Mouse (Mus musculus): Measurements from ENCODE around the gene Atp11b.

The Atp11b gene

GRCm38 (mm10) chr3:35779748-35780147 lies 25.8 kb downstream of the Atp11b start:
- no peak for DNase-seq (ENCODE audit: low spot score)

- DNase-seq (ENCODE audit: low spot score) = no peak
Observed at GRCm38 (mm10) chr3:35802040-35802439, 48.1 kb downstream of the Atp11b start.

- no peak for DNase-seq (ENCODE audit: low spot score)
Observed at GRCm38 (mm10) chr3:35819887-35820286, 66.0 kb downstream of the Atp11b start.

- no peak for DNase-seq (ENCODE audit: low spot score)
Observed at GRCm38 (mm10) chr3:35822036-35822435, 68.1 kb downstream of the Atp11b start.

- no peak for DNase-seq (ENCODE audit: low spot score)
Observed at GRCm38 (mm10) chr3:35849326-35849725, 95.4 kb downstream of the Atp11b start.

GRCm38 (mm10) chr3:35883267-35883666 lies 129.4 kb downstream of the Atp11b start:
- no peak for DNase-seq (ENCODE audit: low spot score)

- no peak for DNase-seq (ENCODE audit: low spot score)
Observed at GRCm38 (mm10) chr3:35889531-35889930, 135.6 kb downstream of the Atp11b start.

- DNase-seq (ENCODE audit: low spot score) = no peak
Observed at GRCm38 (mm10) chr3:35891123-35891522, 137.2 kb downstream of the Atp11b start.

GRCm38 (mm10) chr3:35893156-35893555 lies 139.2 kb downstream of the Atp11b start:
- DNase-seq (ENCODE audit: low spot score) = no peak

- DNase-seq (ENCODE audit: low spot score) = no peak
Observed at GRCm38 (mm10) chr3:35897900-35898299, 144.0 kb downstream of the Atp11b start.

GRCm38 (mm10) chr3:35899109-35899508 lies 145.2 kb downstream of the Atp11b start:
- no peak for DNase-seq (ENCODE audit: low spot score)

- no peak for DNase-seq (ENCODE audit: low spot score)
Observed at GRCm38 (mm10) chr3:35900555-35901204, 146.8 kb downstream of the Atp11b start.

Data from ovary, adult 18-20 months (tissue).